Mouse (Mus musculus) bone marrow, adult 2 months (tissue): ENCODE results near the gene Tmed4.

Experiments
- CTCF ChIP-seq: fragments of 200-500 bp; IDR thresholded peaks from 2 replicates; pipeline ENCODE4 v1.5.1; 2011; ENCODE audit warnings: low read length, control low read depth; ENCODE audit not compliant: control insufficient read depth, insufficient read depth
- POLR2A ChIP-seq: fragments of 200-500 bp; IDR thresholded peaks from 2 replicates; pipeline ENCODE4 v1.6.1; 2011; ENCODE audit warnings: low read depth, mild to moderate bottlenecking, control low read depth, low read length, borderline replicate concordance; ENCODE audit not compliant: control insufficient read depth

DNA sequence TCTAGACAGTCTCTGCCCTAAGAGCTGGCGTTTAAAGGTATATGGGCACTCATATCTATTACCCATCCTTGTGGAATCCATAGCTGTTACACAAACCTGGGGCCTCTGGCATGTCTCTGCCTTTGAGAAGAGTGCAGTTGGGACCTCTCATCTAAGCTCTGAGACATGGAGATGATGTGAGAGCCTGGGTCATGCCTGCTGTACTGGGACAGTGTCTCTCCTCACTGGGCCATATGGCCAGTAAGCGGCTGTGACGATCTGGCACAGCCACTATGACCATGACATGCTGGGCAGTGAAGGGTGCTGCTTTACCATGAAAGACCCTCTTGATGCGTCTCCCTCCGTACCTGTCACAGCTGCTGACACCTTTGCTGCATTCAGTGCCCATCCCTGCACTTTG lies 22.4 kb downstream of the Tmed4 start:
- TF ChIP-seq CTCF, result no peak
- no peak for TF ChIP-seq POLR2A
